Mouse (Mus musculus): ENCODE data around the gene Rapgef5. TPM values are rescaled to one million over a fixed set of nuclear protein-coding genes. Genes with fewer than 3 reads are reported as not detected.

The Rapgef5 gene
- polyA plus RNA-seq, 1 experiment, result 0.04 TPM

GRCm38 (mm10) chr12:117502834-117503233 is 13.4 kb upstream of the Rapgef5 start:
- TF ChIP-seq FOSL1 (IDR thresholded peaks at IDR 0.05; ENCODE audit: insufficient read depth, low read length, poor library complexity, severe bottlenecking) (no peak), CEBPB (IDR thresholded peaks at IDR 0.05; ENCODE audit: low read depth) (no peak), USF1 (IDR thresholded peaks at IDR 0.05; ENCODE audit: low read depth) (no peak), MYOG (IDR thresholded peaks at IDR 0.05; ENCODE audit: control insufficient read depth, extremely low read depth, insufficient read length) (no peak), MYOD1 (IDR thresholded peaks at IDR 0.05; ENCODE audit: control insufficient read depth, insufficient read length, low read depth) (no peak), MAX (IDR thresholded peaks at IDR 0.05) (no peak), CTCF (IDR thresholded peaks at IDR 0.05; ENCODE audit: control insufficient read depth, insufficient read depth, insufficient read length) (no peak)
- H3K79me2 ChIP-seq (ENCODE audit: control insufficient read depth, insufficient read depth), result no peaks in the 10 kb centered on the region
- no peaks in the 10 kb centered on the region for H3K27me3 ChIP-seq (ENCODE audit: control insufficient read depth, insufficient read depth, insufficient read length)
- H3K79me3 ChIP-seq (ENCODE audit: low read depth), result no peaks in the 10 kb centered on the region
- H3K36me3 ChIP-seq (ENCODE audit: control insufficient read depth, insufficient read depth), result no peaks in the 10 kb centered on the region
- H3ac ChIP-seq (ENCODE audit: control insufficient read depth, insufficient read length, low read depth), result no peak overlapping the region
- no peak overlapping the region for H3K4me3 ChIP-seq (ENCODE audit: insufficient read depth, poor library complexity, severe bottlenecking)

- Histone ChIP-seq H3K79me3 (ENCODE audit: low read depth) (no peaks in the 10 kb centered on the region), H3K79me2 (ENCODE audit: control insufficient read depth, insufficient read depth) (no peaks in the 10 kb centered on the region), H3K27me3 (ENCODE audit: control insufficient read depth, insufficient read depth, insufficient read length) (no peaks in the 10 kb centered on the region), H3ac (ENCODE audit: control insufficient read depth, insufficient read length, low read depth) (no peak overlapping the region), H3K36me3 (ENCODE audit: control insufficient read depth, insufficient read depth) (no peaks in the 10 kb centered on the region), H3K4me3 (ENCODE audit: insufficient read depth, poor library complexity, severe bottlenecking) (no peak overlapping the region)
- TF ChIP-seq FOSL1 (IDR thresholded peaks at IDR 0.05; ENCODE audit: insufficient read depth, low read length, poor library complexity, severe bottlenecking) (no peak), MYOD1 (IDR thresholded peaks at IDR 0.05; ENCODE audit: control insufficient read depth, insufficient read length, low read depth) (no peak), CEBPB (IDR thresholded peaks at IDR 0.05; ENCODE audit: low read depth) (no peak), USF1 (IDR thresholded peaks at IDR 0.05; ENCODE audit: low read depth) (no peak), MYOG (IDR thresholded peaks at IDR 0.05; ENCODE audit: control insufficient read depth, extremely low read depth, insufficient read length) (no peak), MAX (IDR thresholded peaks at IDR 0.05) (no peak), CTCF (IDR thresholded peaks at IDR 0.05; ENCODE audit: control insufficient read depth, insufficient read depth, insufficient read length) (no peak)
Measured at GRCm38 (mm10) chr12:117505163-117505562, 11.1 kb upstream of the Rapgef5 start.

- Histone ChIP-seq H3K79me2 (ENCODE audit: control insufficient read depth, insufficient read depth) (no peaks in the 10 kb centered on the region), H3K79me3 (ENCODE audit: low read depth) (no peaks in the 10 kb centered on the region), H3ac (ENCODE audit: control insufficient read depth, insufficient read length, low read depth) (no peak overlapping the region), H3K27me3 (ENCODE audit: control insufficient read depth, insufficient read depth, insufficient read length) (no peaks in the 10 kb centered on the region), H3K36me3 (ENCODE audit: control insufficient read depth, insufficient read depth) (no peaks in the 10 kb centered on the region), H3K4me3 (ENCODE audit: insufficient read depth, poor library complexity, severe bottlenecking) (no peak overlapping the region)
- no peak for TF ChIP-seq USF1 (IDR thresholded peaks at IDR 0.05; ENCODE audit: low read depth)
- TF ChIP-seq MYOD1 (IDR thresholded peaks at IDR 0.05; ENCODE audit: control insufficient read depth, insufficient read length, low read depth), result no peak
- no peak for TF ChIP-seq CTCF (IDR thresholded peaks at IDR 0.05; ENCODE audit: control insufficient read depth, insufficient read depth, insufficient read length)
- no peak for TF ChIP-seq CEBPB (IDR thresholded peaks at IDR 0.05; ENCODE audit: low read depth)
- TF ChIP-seq MAX (IDR thresholded peaks at IDR 0.05), result no peak
- TF ChIP-seq MYOG (IDR thresholded peaks at IDR 0.05; ENCODE audit: control insufficient read depth, extremely low read depth, insufficient read length), result no peak
- no peak for TF ChIP-seq FOSL1 (IDR thresholded peaks at IDR 0.05; ENCODE audit: insufficient read depth, low read length, poor library complexity, severe bottlenecking)
Measured at GRCm38 (mm10) chr12:117507772-117508171, 8.5 kb upstream of the Rapgef5 start.

- no peaks in the 10 kb centered on the region for H3K27me3 ChIP-seq (ENCODE audit: control insufficient read depth, insufficient read depth, insufficient read length)
- H3ac ChIP-seq (ENCODE audit: control insufficient read depth, insufficient read length, low read depth), result no peak overlapping the region
- H3K79me3 ChIP-seq (ENCODE audit: low read depth), result no peaks in the 10 kb centered on the region
- no peaks in the 10 kb centered on the region for H3K36me3 ChIP-seq (ENCODE audit: control insufficient read depth, insufficient read depth)
- H3K4me3 ChIP-seq (ENCODE audit: insufficient read depth, poor library complexity, severe bottlenecking), result no peak overlapping the region
- TF ChIP-seq FOSL1 (IDR thresholded peaks at IDR 0.05; ENCODE audit: insufficient read depth, low read length, poor library complexity, severe bottlenecking), result no peak
- no peak for TF ChIP-seq CTCF (IDR thresholded peaks at IDR 0.05; ENCODE audit: control insufficient read depth, insufficient read depth, insufficient read length)
- TF ChIP-seq CEBPB (IDR thresholded peaks at IDR 0.05; ENCODE audit: low read depth), result no peak
- no peak for TF ChIP-seq MAX (IDR thresholded peaks at IDR 0.05)
- no peak for TF ChIP-seq MYOD1 (IDR thresholded peaks at IDR 0.05; ENCODE audit: control insufficient read depth, insufficient read length, low read depth)
- no peak for TF ChIP-seq USF1 (IDR thresholded peaks at IDR 0.05; ENCODE audit: low read depth)
- no peak for TF ChIP-seq MYOG (IDR thresholded peaks at IDR 0.05; ENCODE audit: control insufficient read depth, extremely low read depth, insufficient read length)
- H3K79me2 ChIP-seq (ENCODE audit: control insufficient read depth, insufficient read depth), result no peaks in the 10 kb centered on the region
Measured at GRCm38 (mm10) chr12:117509919-117510318, 6.4 kb upstream of the Rapgef5 start.

GRCm38 (mm10) chr12:117512468-117512867 is 3.8 kb upstream of the Rapgef5 start:
- H3K27me3 ChIP-seq (ENCODE audit: control insufficient read depth, insufficient read depth, insufficient read length), result no peaks in the 10 kb centered on the region
- TF ChIP-seq USF1 (IDR thresholded peaks at IDR 0.05; ENCODE audit: low read depth) (no peak), MAX (IDR thresholded peaks at IDR 0.05) (no peak), MYOG (IDR thresholded peaks at IDR 0.05; ENCODE audit: control insufficient read depth, extremely low read depth, insufficient read length) (no peak), FOSL1 (IDR thresholded peaks at IDR 0.05; ENCODE audit: insufficient read depth, low read length, poor library complexity, severe bottlenecking) (no peak), CTCF (IDR thresholded peaks at IDR 0.05; ENCODE audit: control insufficient read depth, insufficient read depth, insufficient read length) (no peak), CEBPB (IDR thresholded peaks at IDR 0.05; ENCODE audit: low read depth) (no peak), MYOD1 (IDR thresholded peaks at IDR 0.05; ENCODE audit: control insufficient read depth, insufficient read length, low read depth) (no peak)
- H3K36me3 ChIP-seq (ENCODE audit: control insufficient read depth, insufficient read depth), result no peaks in the 10 kb centered on the region
- no peaks in the 10 kb centered on the region for H3K79me3 ChIP-seq (ENCODE audit: low read depth)
- no peak overlapping the region for H3ac ChIP-seq (ENCODE audit: control insufficient read depth, insufficient read length, low read depth)
- H3K4me3 ChIP-seq (ENCODE audit: insufficient read depth, poor library complexity, severe bottlenecking), result no peak overlapping the region
- no peaks in the 10 kb centered on the region for H3K79me2 ChIP-seq (ENCODE audit: control insufficient read depth, insufficient read depth)
